Mouse (Mus musculus) forebrain, postnatal 0 days (tissue): ENCODE results near the gene Cort. TPM values are rescaled to one million over a fixed set of nuclear protein-coding genes. Genes with fewer than 3 reads are reported as not detected.

Experiments
- ATAC-seq: fragments of 200-750 bp; cut with Nextera tagmentation; 2 replicates; pipeline ENCODE4 v1.8.0; 2017; ENCODE audit warnings: mild to moderate bottlenecking, moderate library complexity
- DNase-seq: peaks from one replicate; pipeline ENCODE4 v3.0.0-alpha.2; 2015
- H3K27ac ChIP-seq: fragments of 300-500 bp; sonication (generic); 2 replicates; pipeline ENCODE4 v1.5.1; 2014; ENCODE audit warnings: low read depth, mild to moderate bottlenecking, antibody characterized with exemption, low read length, moderate library complexity, mixed read lengths
- H3K27me3 ChIP-seq: fragments of 300-500 bp; sonication (generic); 2 replicates; pipeline ENCODE4 v1.6.1; 2014; ENCODE audit warnings: mild to moderate bottlenecking, low read length, mixed read lengths; ENCODE audit not compliant: insufficient read depth
- H3K36me3 ChIP-seq: fragments of 300-500 bp; sonication (generic); 2 replicates; pipeline ENCODE4 v1.6.1; 2014; ENCODE audit warnings: mild to moderate bottlenecking, moderate library complexity; ENCODE audit not compliant: insufficient read depth
- H3K4me1 ChIP-seq: fragments of 300-500 bp; sonication (generic); 2 replicates; pipeline ENCODE4 v1.6.1; 2014; ENCODE audit warnings: antibody characterized with exemption; ENCODE audit not compliant: insufficient read depth
- H3K4me2 ChIP-seq: fragments of 300-500 bp; sonication (generic); 2 replicates; pipeline ENCODE4 v1.6.1; 2014; ENCODE audit warnings: low read depth, mild to moderate bottlenecking, moderate library complexity
- H3K4me3 ChIP-seq: fragments of 300-500 bp; sonication (generic); 2 replicates; pipeline ENCODE4 v1.5.1; 2014; ENCODE audit warnings: low read depth, low read length, mixed read lengths
- H3K9ac ChIP-seq: fragments of 300-500 bp; sonication (generic); 2 replicates; pipeline ENCODE4 v1.6.1; 2014; ENCODE audit warnings: mild to moderate bottlenecking
- H3K9me3 ChIP-seq: fragments of 300-500 bp; sonication (generic); 2 replicates; pipeline ENCODE4 v1.6.1; 2016; ENCODE audit warnings: low read length
- CTCF ChIP-seq: sonication (generic); IDR thresholded peaks from 2 replicates; pipeline ENCODE4 v1.5.1; 2016; ENCODE audit warnings: antibody characterized with exemption, control low read depth, low read depth
- WGBS: fragments of 180-500 bp; shearing (Covaris S2); extraction: QIAGEN DNeasy Blood & Tissue Kit; methylation state at CpG from one replicate; pipeline ENCODE4 v1.1.7; 2014; 5-methylcytosine and 5-hydroxymethylcytosine counted together
- polyA plus RNA-seq: library from polyadenylated mRNA; unstranded; fragments of >200 nt; fragmentation: Nextera tagmentation; extraction: Ambion mirVana; gene quantifications from 2 replicates; pipeline ENCODE4 v1.2.1, GENCODE M21; 2015
- total RNA-seq: library from RNA; depleted of rRNA; stranded (reverse); fragments of >200 nt; gene quantifications from 2 replicates; pipeline ENCODE4 v1.2.3, GENCODE M21; 2014

Gene Cort
- total and polyA plus RNA-seq, 2 experiments from 2014 or later, result 7.5 to 7.8 TPM

- Histone ChIP-seq H3K27ac (no peak overlapping the region), H3K4me3 (no peak overlapping the region), H3K4me2 (no peak overlapping the region), H3K36me3 (peaks cover 81% of the 10 kb centered on the region), H3K9ac (no peak overlapping the region), H3K27me3 (no peaks in the 10 kb centered on the region), H3K4me1 (no peaks in the 10 kb centered on the region), H3K9me3 (no peaks in the 10 kb centered on the region)
- no peak for TF ChIP-seq CTCF
- no peak for DNase-seq
- 98% methylated on average over 2 of the region's 2 CpGs for WGBS
- no peak for ATAC-seq
Measured at GRCm38 (mm10) chr4:149159203-149159602, 32.6 kb upstream of the Cort start.

GRCm38 (mm10) chr4:149157415-149157973 is 30.9 kb upstream of the Cort start:
- 88% methylated on average over 8 of the region's 8 CpGs for WGBS
- DNase-seq, result no peak
- H3K4me1 ChIP-seq, result no peaks in the 10 kb centered on the region
- no peak overlapping the region for H3K4me3 ChIP-seq
- H3K36me3 ChIP-seq, result peaks cover 89% of the 10 kb centered on the region
- H3K4me2 ChIP-seq, result no peak overlapping the region
- no peaks in the 10 kb centered on the region for H3K27me3 ChIP-seq
- no peaks in the 10 kb centered on the region for H3K9me3 ChIP-seq
- no peak for ATAC-seq
- no peak overlapping the region for H3K9ac ChIP-seq
- no peak overlapping the region for H3K27ac ChIP-seq
- no peak for TF ChIP-seq CTCF

- peaks cover 86% of the 10 kb centered on the region for H3K36me3 ChIP-seq
- H3K27ac ChIP-seq, result no peak overlapping the region
- DNase-seq (no peak), ATAC-seq (no peak)
- H3K27me3 ChIP-seq, result no peaks in the 10 kb centered on the region
- TF ChIP-seq CTCF, result no peak
- H3K4me2 ChIP-seq, result no peak overlapping the region
- no peak overlapping the region for H3K9ac ChIP-seq
- H3K9me3 ChIP-seq, result no peaks in the 10 kb centered on the region
- no peak overlapping the region for H3K4me3 ChIP-seq
- 95% methylated on average over 6 of the region's 6 CpGs for WGBS
- H3K4me1 ChIP-seq, result no peaks in the 10 kb centered on the region
Measured at GRCm38 (mm10) chr4:149155711-149156110, 29.1 kb upstream of the Cort start.

- H3K4me1 ChIP-seq, result no peaks in the 10 kb centered on the region
- no peaks in the 10 kb centered on the region for H3K9me3 ChIP-seq
- 95% methylated on average over 7 of the region's 7 CpGs for WGBS
- H3K36me3 ChIP-seq, result peaks cover 86% of the 10 kb centered on the region
- H3K4me3 ChIP-seq, result no peak overlapping the region
- H3K4me2 ChIP-seq, result no peak overlapping the region
- no peak for TF ChIP-seq CTCF
- H3K9ac ChIP-seq, result no peak overlapping the region
- no peak overlapping the region for H3K27ac ChIP-seq
- DNase-seq, result no peak
- no peaks in the 10 kb centered on the region for H3K27me3 ChIP-seq
- no peak for ATAC-seq
Measured at GRCm38 (mm10) chr4:149154859-149155258, 28.3 kb upstream of the Cort start.

GRCm38 (mm10) chr4:149150721-149151120 is 24.2 kb upstream of the Cort start:
- WGBS, result 96% methylated on average over 11 of the region's 11 CpGs
- H3K4me1 ChIP-seq, result no peaks in the 10 kb centered on the region
- DNase-seq, result no peak
- no peak overlapping the region for H3K4me2 ChIP-seq
- peaks cover 55% of the 10 kb centered on the region for H3K36me3 ChIP-seq
- no peak overlapping the region for H3K9ac ChIP-seq
- no peak overlapping the region for H3K4me3 ChIP-seq
- TF ChIP-seq CTCF, result no peak
- ATAC-seq, result no peak
- no peak overlapping the region for H3K27ac ChIP-seq
- H3K27me3 ChIP-seq, result no peaks in the 10 kb centered on the region
- no peaks in the 10 kb centered on the region for H3K9me3 ChIP-seq

- no peak for ATAC-seq
- Histone ChIP-seq H3K4me2 (no peak overlapping the region), H3K9ac (no peak overlapping the region), H3K27me3 (no peaks in the 10 kb centered on the region), H3K4me1 (no peaks in the 10 kb centered on the region), H3K36me3 (peaks cover 51% of the 10 kb centered on the region), H3K9me3 (no peaks in the 10 kb centered on the region), H3K4me3 (no peak overlapping the region), H3K27ac (no peak overlapping the region)
- TF ChIP-seq CTCF, result no peak
- no peak for DNase-seq
- 90% methylated on average over 11 of the region's 11 CpGs for WGBS
Measured at GRCm38 (mm10) chr4:149150256-149150655, 23.7 kb upstream of the Cort start.

GRCm38 (mm10) chr4:149149611-149150010 is 23.0 kb upstream of the Cort start:
- TF ChIP-seq CTCF, result no peak
- Histone ChIP-seq H3K4me2 (no peak overlapping the region), H3K27ac (no peak overlapping the region), H3K27me3 (no peaks in the 10 kb centered on the region), H3K4me1 (no peaks in the 10 kb centered on the region), H3K9me3 (no peaks in the 10 kb centered on the region), H3K4me3 (no peak overlapping the region), H3K9ac (no peak overlapping the region), H3K36me3 (peaks cover 44% of the 10 kb centered on the region)
- 81% methylated on average over 7 of the region's 7 CpGs for WGBS
- DNase-seq (no peak), ATAC-seq (no peak)
